Mouse (Mus musculus) embryonic fibroblast, embryonic 13.5 days (primary cell): ENCODE measurements at regions not wholly inside any gene's neighbourhood (a gene's known extent, or its start where the extent isn't known, plus 50 kb on each side); places are given as distances from the start of the nearest gene placed in this dataset.

Experiments
- CTCF ChIP-seq: IDR thresholded peaks from 2 replicates; pipeline ENCODE4 v1.5.1; 2011; ENCODE audit warnings: mild to moderate bottlenecking, control low read depth, low read length, moderate library complexity, borderline replicate concordance; ENCODE audit not compliant: insufficient read depth
- POLR2A ChIP-seq: IDR thresholded peaks from 2 replicates; pipeline ENCODE4 v1.6.1; 2011; ENCODE audit warnings: low read depth, mild to moderate bottlenecking, control low read depth, low read length, moderate library complexity

DNA sequence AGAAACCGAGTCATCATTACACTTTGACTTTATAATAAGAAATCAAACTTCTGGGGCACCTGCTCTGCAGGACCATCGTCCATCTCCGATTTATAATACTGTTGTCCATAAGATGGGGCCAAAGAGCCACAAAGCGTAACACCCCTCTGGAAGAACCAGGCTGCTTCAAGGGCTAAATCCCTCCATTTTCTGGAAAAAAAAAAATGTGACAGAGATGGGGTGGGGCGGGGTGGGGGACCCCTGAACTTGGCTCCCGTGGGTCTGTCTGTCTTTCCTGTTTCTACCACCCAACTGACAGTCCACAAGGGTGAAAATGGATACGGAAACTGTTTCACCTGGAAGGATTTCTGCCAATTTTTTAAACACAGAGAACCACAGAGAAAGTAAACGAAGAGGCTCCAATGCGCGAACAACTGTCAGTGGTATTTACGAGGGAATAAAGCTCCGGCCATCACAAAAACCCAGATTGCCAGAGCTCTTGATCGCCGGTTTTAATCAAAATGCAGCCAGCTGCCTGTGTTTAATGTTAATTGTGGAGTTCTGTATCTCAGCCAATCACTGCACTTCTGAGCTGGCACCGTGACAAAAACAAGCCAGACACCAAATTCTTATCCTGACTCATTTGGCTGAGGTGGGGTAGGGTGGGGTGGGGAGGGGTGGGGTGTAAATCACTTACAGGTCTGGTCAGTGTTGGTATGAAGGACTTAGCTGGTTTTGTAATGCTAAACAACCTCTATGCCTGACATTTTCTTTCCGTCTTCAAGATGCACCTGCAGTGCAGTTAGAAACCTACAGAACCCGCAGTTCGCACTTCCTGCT is 122.5 kb upstream of the Dapk1 start:
- no peak; the same call in 1 of the 2 replicates for TF ChIP-seq CTCF
- TF ChIP-seq POLR2A: no peak
